Mouse (Mus musculus) stomach, postnatal 0 days (tissue): Measurements from ENCODE around the gene Rdh9.
"Not testable (repeated sequence)": the region's sequence is repeated elsewhere in the genome, so short reads cannot be mapped to it uniquely, and the experiment has no call there.

Source experiments
- CTCF ChIP-seq: IDR thresholded peaks from 2 replicates; pipeline ENCODE4 v1.5.1; 2016; ENCODE audit warnings: antibody characterized with exemption, low read depth, mild to moderate bottlenecking, moderate library complexity
- EP300 ChIP-seq: optimal IDR thresholded peaks from 2 replicates; pipeline ENCODE3; 2016; ENCODE audit warnings: antibody characterized with exemption

GRCm38 (mm10) chr10:127837793-127838192, 61.6 kb downstream of the Rdh9 start:
- TF ChIP-seq CTCF, EP300: not testable (repeated sequence)
